Mouse (Mus musculus): ENCODE measurements around the gene Rapgef5.

DNA sequence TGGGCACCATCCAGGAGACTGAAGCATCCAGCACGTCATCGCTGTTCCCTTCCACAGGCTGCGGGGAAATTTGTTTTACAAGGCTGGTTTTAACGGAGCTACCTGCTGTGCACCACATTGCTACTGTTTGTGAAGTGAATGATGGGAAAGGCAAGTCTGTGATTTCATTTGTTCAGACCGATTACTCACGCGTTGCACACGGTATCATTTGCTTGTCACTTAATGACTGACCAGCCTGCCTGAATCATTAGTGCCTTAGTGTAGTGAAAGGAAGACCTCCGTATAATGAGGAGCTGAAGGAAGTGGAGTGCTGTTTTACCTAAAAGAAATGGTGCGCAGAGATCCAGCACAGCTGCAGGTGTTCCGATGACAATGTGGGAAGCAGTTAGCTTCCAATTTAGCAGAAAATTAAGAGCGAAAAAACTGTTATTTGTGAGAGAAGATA, 289.8 kb downstream of the Rapgef5 start:
- no peak for TF ChIP-seq CTCF (IDR thresholded peaks at IDR 0.05; ENCODE audit: borderline replicate concordance, extremely low read depth, insufficient read depth, insufficient read length)
- TF ChIP-seq POLR2A (IDR thresholded peaks at IDR 0.05; ENCODE audit: borderline replicate concordance, extremely low read depth, insufficient read depth, insufficient read length, poor library complexity, severe bottlenecking): no peak

All from brain, embryonic 14.5 days (tissue).